Mouse (Mus musculus): ENCODE data around the gene Dlg2.

DNA sequence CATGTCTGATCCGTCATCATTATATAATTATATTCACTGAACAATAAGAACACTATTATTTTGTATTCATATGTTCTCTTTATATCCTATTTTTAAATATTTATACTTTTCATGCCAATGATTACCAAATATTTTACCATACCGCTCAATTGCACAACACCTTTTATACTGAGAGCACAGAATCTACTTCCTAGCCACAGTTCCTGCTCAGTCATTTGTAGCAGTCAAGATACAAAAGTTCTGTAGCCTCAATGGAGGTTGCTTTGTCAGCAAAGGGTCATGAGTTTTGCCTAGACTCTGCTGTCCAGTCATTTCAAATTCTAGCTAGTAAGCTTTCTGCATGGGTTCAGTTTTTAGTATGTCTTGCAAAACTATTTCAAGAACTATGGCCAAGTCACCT lies 6.1 kb downstream of the Dlg2 start:
- TF ChIP-seq CTCF (IDR thresholded peaks at IDR 0.05; ENCODE audit: borderline replicate concordance, insufficient read depth, low read depth, low read length) (no peak), POLR2A (IDR thresholded peaks at IDR 0.05; ENCODE audit: borderline replicate concordance, insufficient read depth, low read length) (no peak)
